9 mouse cellular contexts compared by ENCODE assay signal in the genomic region with DNA sequence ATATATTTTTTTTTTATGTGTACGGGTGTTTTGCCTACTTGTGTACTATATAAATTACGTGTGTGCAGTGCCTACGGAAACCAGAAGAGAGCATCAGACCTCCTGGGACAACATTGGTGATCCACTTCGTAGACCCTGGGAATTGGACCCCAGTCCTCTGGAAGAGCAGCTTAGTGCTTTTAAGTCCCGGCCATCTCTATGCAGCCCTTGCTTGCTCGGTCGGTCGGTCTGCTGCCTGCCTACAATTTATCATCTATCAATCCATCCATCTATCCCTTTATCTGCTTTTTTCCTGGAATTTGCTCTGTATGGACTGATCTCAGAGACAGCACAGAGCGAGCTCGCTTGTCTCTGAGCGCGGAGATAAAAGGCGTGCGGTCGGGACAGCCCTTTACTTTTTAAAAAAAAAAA. TPM values are rescaled to one million over a fixed set of nuclear protein-coding genes. Genes with fewer than 3 reads are reported as not detected.
DNase-seq lines count a peak whose midpoint lies in the region; ATAC-seq and TF ChIP-seq lines count a peak whose summit lies in the region.
"Had no signal": no experiment of that assay in that cellular context is flagged by ENCODE, and none has a peak within 500 bp of the region (broad histone marks: within the 10 kb centered on the region; RNA-seq: fewer than 3 reads in every experiment).

No protein-coding gene starts in this region.

- no peaks in the 10 kb centered on the region for H3K27me3 ChIP-seq in kidney, postnatal 0 days (ENCODE audit: insufficient read depth, low read length)
- no peaks in the 10 kb centered on the region for H3K27me3 ChIP-seq in lung, embryonic 16.5 days (ENCODE audit: control insufficient read depth, insufficient read depth, low read depth, low read length)
- no peaks in the 10 kb centered on the region for H3K27me3 ChIP-seq in stomach, postnatal 0 days (ENCODE audit: control insufficient read depth, insufficient read depth, low read length)

- no peak for TF ChIP-seq POLR2A in bone marrow, adult 2 months (IDR thresholded peaks at IDR 0.05; ENCODE audit: borderline replicate concordance, control insufficient read depth, low read depth, low read length)

- peak overlapping the region; percentile 70 for H3K4me3 ChIP-seq in kidney, postnatal 0 days (replicated peaks; ENCODE audit: low read depth, low read length)
- H3K4me3 ChIP-seq in bone marrow, adult 2 months (replicated peaks; ENCODE audit: control insufficient read depth, low read depth, low read length) = peak overlapping the region; percentile 88
- H3K4me3 ChIP-seq in lung, embryonic 16.5 days (ENCODE audit: low read length) = peak overlapping the region; percentile 96
- H3K4me3 ChIP-seq in stomach, postnatal 0 days (ENCODE audit: low read depth, low read length) = peak overlapping the region; percentile 87

- H3K9me3 ChIP-seq in kidney, postnatal 0 days (replicated peaks; ENCODE audit: low read length) = no peaks in the 10 kb centered on the region
- H3K9me3 ChIP-seq in lung, embryonic 16.5 days (ENCODE audit: control insufficient read depth, low read length) = no peaks in the 10 kb centered on the region
- H3K9me3 ChIP-seq in stomach, postnatal 0 days (ENCODE audit: control insufficient read depth, low read length) = no peaks in the 10 kb centered on the region

- H3K27ac ChIP-seq in kidney, postnatal 0 days = peak overlapping the region; percentile 91
- peak overlapping the region; percentile 89 for H3K27ac ChIP-seq in bone marrow, adult 2 months (ENCODE audit: control insufficient read depth, insufficient read depth, low read depth, low read length, poor library complexity)
- peak overlapping the region; percentile 51 for H3K27ac ChIP-seq in lung, embryonic 16.5 days (ENCODE audit: low read length)
- H3K27ac ChIP-seq in stomach, postnatal 0 days (replicated peaks) = peak overlapping the region; percentile 93

- peaks cover 33% of the 10 kb centered on the region for H3K36me3 ChIP-seq in kidney, postnatal 0 days (ENCODE audit: insufficient read depth, low read length)
- peaks cover 38% of the 10 kb centered on the region for H3K36me3 ChIP-seq in lung, embryonic 16.5 days (ENCODE audit: control insufficient read depth, insufficient read depth, low read length)
- peaks cover 14% of the 10 kb centered on the region for H3K36me3 ChIP-seq in stomach, postnatal 0 days (ENCODE audit: control insufficient read depth, insufficient read depth, low read length)

- peak overlapping the region; percentile 89 for H3K4me2 ChIP-seq in kidney, postnatal 0 days (ENCODE audit: low read length)
- peak overlapping the region; percentile 95 for H3K4me2 ChIP-seq in lung, embryonic 16.5 days (ENCODE audit: low read depth, low read length)
- peak overlapping the region; percentile 96 for H3K4me2 ChIP-seq in stomach, postnatal 0 days (replicated peaks; ENCODE audit: low read depth)

- peak; percentile 16; the same call in 1 of the 2 replicates for ATAC-seq in kidney, postnatal 0 days (replicated peaks; ENCODE audit: low FRiP score, low read depth)
- peak; percentile 22; the same call in 1 of the 2 replicates for ATAC-seq in lung, embryonic 16.5 days (ENCODE audit: low read depth)
- ATAC-seq in stomach, postnatal 0 days (ENCODE audit: low FRiP score, low TSS enrichment) = no peak
- no peak for ATAC-seq in granulocyte monocyte progenitor cell, adult 5-6 weeks (replicated peaks; ENCODE audit: poor library complexity, severe bottlenecking)

- TF ChIP-seq EP300 in stomach, postnatal 0 days (optimal IDR thresholded peaks at IDR 0.05) = no peak

- WGBS in kidney, postnatal 0 days = 1% methylated on average over 15 of the region's 15 CpGs
- WGBS in bone marrow, adult 2 months = under 1% methylated on average over 15 of the region's 15 CpGs
- WGBS in lung, embryonic 16.5 days = under 1% methylated on average over 15 of the region's 15 CpGs
- 2% methylated on average over 15 of the region's 15 CpGs for WGBS in stomach, postnatal 0 days

- peak overlapping the region; percentile 65; the same call in 1 of the 2 replicates for H3K9ac ChIP-seq in kidney, postnatal 0 days (ENCODE audit: low read depth, low read length)
- peak overlapping the region; percentile 82 for H3K9ac ChIP-seq in lung, embryonic 16.5 days (ENCODE audit: low read length)
- peak overlapping the region; percentile 56; the same call in 1 of the 2 replicates for H3K9ac ChIP-seq in stomach, postnatal 0 days (ENCODE audit: low read length)

- peaks cover 7% of the 10 kb centered on the region; the same call in 1 of the 2 replicates for H3K4me1 ChIP-seq in kidney, postnatal 0 days (replicated peaks; ENCODE audit: insufficient read depth, low read length)
- H3K4me1 ChIP-seq in bone marrow, adult 2 months (ENCODE audit: control insufficient read depth, insufficient read depth, low read length) = peaks cover 2% of the 10 kb centered on the region
- peaks cover 17% of the 10 kb centered on the region for H3K4me1 ChIP-seq in lung, embryonic 16.5 days (replicated peaks; ENCODE audit: control insufficient read depth, insufficient read depth, low read length)
- H3K4me1 ChIP-seq in stomach, postnatal 0 days (replicated peaks; ENCODE audit: control insufficient read depth, insufficient read depth) = no peaks in the 10 kb centered on the region; the same call in 1 of the 2 replicates

- peak; percentile 52 for TF ChIP-seq CTCF in kidney, postnatal 0 days (IDR thresholded peaks at IDR 0.05; ENCODE audit: low read depth)
- no peak for TF ChIP-seq CTCF in bone marrow, adult 2 months (IDR thresholded peaks at IDR 0.05; ENCODE audit: control insufficient read depth, insufficient read depth, low read length)
- peak; percentile 55; the same call in 1 of the 2 replicates for TF ChIP-seq CTCF in stomach, postnatal 0 days (IDR thresholded peaks at IDR 0.05; ENCODE audit: low read depth)

- DNase-seq in kidney, postnatal 0 days (ENCODE audit: low spot score) = peak; percentile 89
- no peak for DNase-seq in kidney, postnatal 14 days
- peak; percentile 45 for DNase-seq in forelimb bud, embryonic 11.5 days (ENCODE audit: low read depth, low spot score)
- no peak for DNase-seq in stomach, postnatal 0 days (ENCODE audit: low spot score)
- DNase-seq in gastrocnemius, postnatal 4 days (ENCODE audit: low spot score in 2 of 2) = no peak

RNA-seq across cellular contexts. Expression of gene Noc2l, which starts 0.4 kb away (rescaled TPM):
- polyA plus RNA-seq in kidney, postnatal 0 days (2015; fragmentation: Nextera tagmentation; extraction: Ambion mirVana) = 49.2 and 50.7 TPM in 2 replicates
- polyA plus RNA-seq in bone marrow, adult 2 months (2011; ENCODE audit: insufficient read depth, insufficient read length, low replicate concordance, missing spikeins) = 42.7 and 68.9 TPM in 2 replicates
- 51.3 and 51.6 TPM in 2 replicates for polyA plus RNA-seq in lung, embryonic 16.5 days (2015; fragmentation: Nextera tagmentation; extraction: Ambion mirVana)
- 30.2 and 30.6 TPM in 2 replicates for polyA plus RNA-seq in stomach, postnatal 0 days (2015; fragmentation: Nextera tagmentation; extraction: Ambion mirVana)
- 97.3 and 108 TPM in 2 replicates for total RNA-seq in granulocyte monocyte progenitor cell, adult 5-6 weeks (2014; fragmentation: Nextera tagmentation)
- total RNA-seq in granulocyte monocyte progenitor cell, adult 5-6 weeks (2017) = 116 and 135 TPM in 2 replicates
- total RNA-seq in gastrocnemius, postnatal 4 days (2021) = 10 to 100 TPM; 30.4 to 31.0 TPM

RNA-seq across cellular contexts. Expression of gene Plekhn1, which starts 0.7 kb away (rescaled TPM):
- polyA plus RNA-seq in kidney, postnatal 0 days (2015; fragmentation: Nextera tagmentation; extraction: Ambion mirVana) = 12.7 and 13.1 TPM in 2 replicates
- polyA plus RNA-seq in bone marrow, adult 2 months (2011; ENCODE audit: insufficient read depth, insufficient read length, low replicate concordance, missing spikeins) = 15.7 and 42.5 TPM in 2 replicates
- 18.5 and 22.8 TPM in 2 replicates for polyA plus RNA-seq in lung, embryonic 16.5 days (2015; fragmentation: Nextera tagmentation; extraction: Ambion mirVana)
- 34.0 and 41.9 TPM in 2 replicates for polyA plus RNA-seq in stomach, postnatal 0 days (2015; fragmentation: Nextera tagmentation; extraction: Ambion mirVana)
- 24.3 and 36.5 TPM in 2 replicates for total RNA-seq in granulocyte monocyte progenitor cell, adult 5-6 weeks (2014; fragmentation: Nextera tagmentation)
- total RNA-seq in granulocyte monocyte progenitor cell, adult 5-6 weeks (2017) = 12.2 and 13.4 TPM in 2 replicates
- total RNA-seq in gastrocnemius, postnatal 4 days (2021) = 10 to 100 TPM; 11.5 to 12.2 TPM

RNA-seq across cellular contexts. Expression of gene Perm1, which starts 19.7 kb away (rescaled TPM):
- 0.56 and 0.71 TPM in 2 replicates for polyA plus RNA-seq in kidney, postnatal 0 days (2015; fragmentation: Nextera tagmentation; extraction: Ambion mirVana)
- 0.99 and 1.8 TPM in 2 replicates for polyA plus RNA-seq in bone marrow, adult 2 months (2011; ENCODE audit: insufficient read depth, insufficient read length, low replicate concordance, missing spikeins)
- 0.45 and 0.91 TPM in 2 replicates for polyA plus RNA-seq in lung, embryonic 16.5 days (2015; fragmentation: Nextera tagmentation; extraction: Ambion mirVana)
- polyA plus RNA-seq in stomach, postnatal 0 days (2015; fragmentation: Nextera tagmentation; extraction: Ambion mirVana) = 4.0 and 4.6 TPM in 2 replicates
- not detected in 2 replicates for total RNA-seq in granulocyte monocyte progenitor cell, adult 5-6 weeks (2014; fragmentation: Nextera tagmentation)
- total RNA-seq in granulocyte monocyte progenitor cell, adult 5-6 weeks (2017) = 0.05 TPM in 1 of 2 replicates, not detected in the other
- total RNA-seq in gastrocnemius, postnatal 4 days (2021) = 10 to 100 TPM; 30.8 to 32.7 TPM

RNA-seq across cellular contexts. Expression of gene Samd11, which starts 20.1 kb away (rescaled TPM):
- polyA plus RNA-seq in kidney, postnatal 0 days (2015; fragmentation: Nextera tagmentation; extraction: Ambion mirVana) = not detected in 2 replicates
- 56.6 and 90.7 TPM in 2 replicates for polyA plus RNA-seq in bone marrow, adult 2 months (2011; ENCODE audit: insufficient read depth, insufficient read length, low replicate concordance, missing spikeins)
- 0.29 and 0.72 TPM in 2 replicates for polyA plus RNA-seq in lung, embryonic 16.5 days (2015; fragmentation: Nextera tagmentation; extraction: Ambion mirVana)
- 0.08 and 0.18 TPM in 2 replicates for polyA plus RNA-seq in stomach, postnatal 0 days (2015; fragmentation: Nextera tagmentation; extraction: Ambion mirVana)
- not detected in 2 replicates for total RNA-seq in granulocyte monocyte progenitor cell, adult 5-6 weeks (2014; fragmentation: Nextera tagmentation)
- 0.15 and 0.60 TPM in 2 replicates for total RNA-seq in granulocyte monocyte progenitor cell, adult 5-6 weeks (2017)
- total RNA-seq in gastrocnemius, postnatal 4 days (2021) = under 1 TPM; 0.10 to 0.26 TPM
- total RNA-seq: heart, adult 18-20 months had no signal

RNA-seq across cellular contexts. Expression of gene AW011738, which starts 32.3 kb away (rescaled TPM):
- polyA plus RNA-seq in kidney, postnatal 0 days (2015; fragmentation: Nextera tagmentation; extraction: Ambion mirVana) = 4.8 and 5.1 TPM in 2 replicates
- 8.2 and 9.5 TPM in 2 replicates for polyA plus RNA-seq in bone marrow, adult 2 months (2011; ENCODE audit: insufficient read depth, insufficient read length, low replicate concordance, missing spikeins)
- 2.9 and 3.4 TPM in 2 replicates for polyA plus RNA-seq in lung, embryonic 16.5 days (2015; fragmentation: Nextera tagmentation; extraction: Ambion mirVana)
- polyA plus RNA-seq in stomach, postnatal 0 days (2015; fragmentation: Nextera tagmentation; extraction: Ambion mirVana) = 1.2 and 1.6 TPM in 2 replicates
- total RNA-seq in granulocyte monocyte progenitor cell, adult 5-6 weeks (2014; fragmentation: Nextera tagmentation) = 1.5 and 2.1 TPM in 2 replicates
- 0.26 and 0.43 TPM in 2 replicates for total RNA-seq in granulocyte monocyte progenitor cell, adult 5-6 weeks (2017)
- 1 to 10 TPM; 3.6 to 4.1 TPM for total RNA-seq in gastrocnemius, postnatal 4 days (2021)

Comparison
In these comparisons a context has a peak if more than half of its experiments do, and no peak if none do; other contexts are left out.
1. DNase-seq: peak in kidney, postnatal 0 days (single experiment) and forelimb bud, embryonic 11.5 days (single experiment); none in kidney, postnatal 14 days (single experiment), stomach, postnatal 0 days (single experiment) and gastrocnemius, postnatal 4 days (0 of 2).
2. ATAC-seq: peak in kidney, postnatal 0 days (single experiment) and lung, embryonic 16.5 days (single experiment); none in stomach, postnatal 0 days (single experiment) and granulocyte monocyte progenitor cell, adult 5-6 weeks (single experiment).
3. Peak in every context shown above with its lines, with median percentiles within 50 percentile points of each other: H3K27ac ChIP-seq, H3K4me2 ChIP-seq, H3K4me3 ChIP-seq and H3K9ac ChIP-seq.